Mouse (Mus musculus) forebrain, postnatal 0 days (tissue): ENCODE measurements around the gene Hmga1. TPM values are rescaled to one million over a fixed set of nuclear protein-coding genes. Genes with fewer than 3 reads are reported as not detected.

Source experiments
- ATAC-seq: fragments of 200-750 bp; cut with Nextera tagmentation; 2 replicates; pipeline ENCODE4 v1.8.0; 2017; ENCODE audit warnings: mild to moderate bottlenecking, moderate library complexity
- DNase-seq: peaks from one replicate; pipeline ENCODE4 v3.0.0-alpha.2; 2015
- H3K27ac ChIP-seq: fragments of 300-500 bp; sonication (generic); 2 replicates; pipeline ENCODE4 v1.5.1; 2014; ENCODE audit warnings: low read depth, mild to moderate bottlenecking, antibody characterized with exemption, low read length, moderate library complexity, mixed read lengths
- H3K27me3 ChIP-seq: fragments of 300-500 bp; sonication (generic); 2 replicates; pipeline ENCODE4 v1.6.1; 2014; ENCODE audit warnings: mild to moderate bottlenecking, low read length, mixed read lengths; ENCODE audit not compliant: insufficient read depth
- H3K36me3 ChIP-seq: fragments of 300-500 bp; sonication (generic); 2 replicates; pipeline ENCODE4 v1.6.1; 2014; ENCODE audit warnings: mild to moderate bottlenecking, moderate library complexity; ENCODE audit not compliant: insufficient read depth
- H3K4me1 ChIP-seq: fragments of 300-500 bp; sonication (generic); 2 replicates; pipeline ENCODE4 v1.6.1; 2014; ENCODE audit warnings: antibody characterized with exemption; ENCODE audit not compliant: insufficient read depth
- H3K4me2 ChIP-seq: fragments of 300-500 bp; sonication (generic); 2 replicates; pipeline ENCODE4 v1.6.1; 2014; ENCODE audit warnings: low read depth, mild to moderate bottlenecking, moderate library complexity
- H3K4me3 ChIP-seq: fragments of 300-500 bp; sonication (generic); 2 replicates; pipeline ENCODE4 v1.5.1; 2014; ENCODE audit warnings: low read depth, low read length, mixed read lengths
- H3K9ac ChIP-seq: fragments of 300-500 bp; sonication (generic); 2 replicates; pipeline ENCODE4 v1.6.1; 2014; ENCODE audit warnings: mild to moderate bottlenecking
- H3K9me3 ChIP-seq: fragments of 300-500 bp; sonication (generic); 2 replicates; pipeline ENCODE4 v1.6.1; 2016; ENCODE audit warnings: low read length
- CTCF ChIP-seq: sonication (generic); IDR thresholded peaks from 2 replicates; pipeline ENCODE4 v1.5.1; 2016; ENCODE audit warnings: antibody characterized with exemption, control low read depth, low read depth
- WGBS: fragments of 180-500 bp; shearing (Covaris S2); extraction: QIAGEN DNeasy Blood & Tissue Kit; methylation state at CpG from one replicate; pipeline ENCODE4 v1.1.7; 2014; 5-methylcytosine and 5-hydroxymethylcytosine counted together
- polyA plus RNA-seq: library from polyadenylated mRNA; unstranded; fragments of >200 nt; fragmentation: Nextera tagmentation; extraction: Ambion mirVana; gene quantifications from 2 replicates; pipeline ENCODE4 v1.2.1, GENCODE M21; 2015
- total RNA-seq: library from RNA; depleted of rRNA; stranded (reverse); fragments of >200 nt; gene quantifications from 2 replicates; pipeline ENCODE4 v1.2.3, GENCODE M21; 2014; rRNA removed

Hmga1 gene
- total and polyA plus RNA-seq, 2 experiments from 2014 or later, result 99.1 to 122 TPM

DNA sequence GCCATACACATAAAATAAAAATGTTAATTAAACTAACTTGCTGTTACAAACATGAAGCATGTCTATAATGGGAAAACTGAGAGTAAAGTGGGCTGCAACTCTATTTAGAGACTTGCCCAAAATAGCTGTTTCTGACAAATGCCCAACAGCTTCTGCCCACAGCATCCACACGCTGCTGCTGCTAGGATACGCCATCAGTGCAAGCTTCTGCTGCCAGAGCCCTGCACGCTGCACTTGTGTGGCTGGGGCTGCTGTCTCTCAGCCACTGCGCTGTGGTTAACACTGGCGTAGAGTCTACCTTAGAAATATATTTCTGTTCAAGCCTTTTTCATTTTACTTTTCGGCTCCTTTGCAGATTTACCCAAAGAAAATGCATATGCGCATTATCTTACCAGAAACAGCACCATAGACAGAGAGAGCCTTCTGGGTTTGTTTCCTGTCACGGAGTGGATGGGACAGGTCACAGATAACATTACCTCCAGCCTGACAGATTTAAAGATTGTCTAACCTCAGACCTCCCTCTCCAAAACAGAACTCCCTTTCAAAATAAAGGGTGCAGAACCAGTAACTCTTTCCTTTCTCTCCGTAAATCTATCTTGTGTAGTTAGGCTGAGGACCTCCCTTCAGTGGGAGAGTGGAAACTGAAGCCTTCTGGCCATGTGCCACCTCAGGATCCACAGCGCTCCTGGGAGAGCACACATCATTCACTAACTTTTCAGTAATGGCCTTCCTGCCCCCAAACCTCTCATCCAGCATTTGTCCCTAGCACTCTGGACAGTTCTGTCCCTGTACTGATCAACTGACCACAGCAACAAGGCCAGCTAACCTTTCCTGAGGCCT is 54.6 kb downstream of the Hmga1 start:
- 53% methylated on average over 10 of the region's 10 CpGs for WGBS
- Histone ChIP-seq H3K27ac (peak overlapping the region; percentile 50), H3K36me3 (peaks cover 6% of the 10 kb centered on the region), H3K4me1 (peaks cover 20% of the 10 kb centered on the region), H3K4me3 (no peak overlapping the region), H3K27me3 (no peaks in the 10 kb centered on the region), H3K4me2 (peak overlapping the region; percentile 6; the same call in 1 of the 2 replicates), H3K9ac (no peak overlapping the region), H3K9me3 (no peaks in the 10 kb centered on the region)
- TF ChIP-seq CTCF, result no peak
- DNase-seq (peak; percentile 71), ATAC-seq (peak; percentile 82)

DNA sequence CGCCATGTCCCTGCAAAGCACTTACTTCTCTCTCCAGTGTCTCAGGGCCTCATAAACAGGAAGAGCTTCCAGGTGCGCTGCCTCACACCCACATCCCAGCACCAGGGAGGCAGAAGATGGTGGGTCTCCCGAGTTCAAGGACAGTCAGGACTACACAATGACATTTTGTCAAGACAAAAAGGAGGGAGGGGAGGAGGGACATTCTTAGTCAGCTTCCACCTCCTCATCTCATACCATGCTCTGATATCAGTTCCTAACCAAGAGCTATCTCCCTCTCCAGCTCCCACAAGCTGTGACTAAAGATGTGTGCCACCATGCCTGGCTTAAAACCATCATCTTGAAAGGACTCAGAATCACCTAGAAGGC is 55.2 kb downstream of the Hmga1 start:
- ATAC-seq, result no peak
- H3K4me1 ChIP-seq, result peaks cover 20% of the 10 kb centered on the region
- no peaks in the 10 kb centered on the region for H3K9me3 ChIP-seq
- peaks cover 6% of the 10 kb centered on the region for H3K36me3 ChIP-seq
- H3K4me2 ChIP-seq, result no peak overlapping the region
- peak overlapping the region; percentile 16; the same call in 1 of the 2 replicates for H3K27ac ChIP-seq
- no peak overlapping the region for H3K9ac ChIP-seq
- DNase-seq, result no peak
- TF ChIP-seq CTCF, result no peak
- H3K27me3 ChIP-seq, result no peaks in the 10 kb centered on the region
- WGBS, result 62% methylated on average over 3 of the region's 3 CpGs
- H3K4me3 ChIP-seq, result no peak overlapping the region

DNA sequence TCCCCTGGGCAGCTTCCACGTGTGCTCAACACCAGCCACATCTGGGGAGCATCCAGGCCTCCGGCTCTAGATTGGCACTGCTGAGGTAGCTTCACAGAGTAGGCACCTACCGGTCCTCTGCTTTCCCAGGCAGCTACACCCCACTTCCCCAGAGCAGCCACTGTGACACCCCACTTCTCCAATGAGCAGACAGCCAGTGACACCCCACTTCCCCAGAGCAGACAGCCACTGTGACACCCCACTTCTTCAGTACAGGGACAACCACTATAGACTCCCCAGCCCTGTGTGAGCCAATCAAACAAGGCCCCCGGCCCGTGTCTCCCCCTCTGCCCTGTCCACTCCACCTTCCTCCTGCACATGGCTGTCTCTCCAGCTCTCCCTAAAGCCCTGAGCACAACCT is 55.7 kb downstream of the Hmga1 start:
- TF ChIP-seq CTCF, result no peak
- H3K4me3 ChIP-seq, result no peak overlapping the region
- H3K27me3 ChIP-seq, result no peaks in the 10 kb centered on the region
- H3K4me2 ChIP-seq, result no peak overlapping the region
- DNase-seq, result no peak
- peaks cover 10% of the 10 kb centered on the region for H3K36me3 ChIP-seq
- no peaks in the 10 kb centered on the region for H3K9me3 ChIP-seq
- H3K4me1 ChIP-seq, result peaks cover 20% of the 10 kb centered on the region
- H3K9ac ChIP-seq, result no peak overlapping the region
- no peak for ATAC-seq
- no peak overlapping the region for H3K27ac ChIP-seq
- WGBS, result 84% methylated on average over 5 of the region's 5 CpGs

DNA sequence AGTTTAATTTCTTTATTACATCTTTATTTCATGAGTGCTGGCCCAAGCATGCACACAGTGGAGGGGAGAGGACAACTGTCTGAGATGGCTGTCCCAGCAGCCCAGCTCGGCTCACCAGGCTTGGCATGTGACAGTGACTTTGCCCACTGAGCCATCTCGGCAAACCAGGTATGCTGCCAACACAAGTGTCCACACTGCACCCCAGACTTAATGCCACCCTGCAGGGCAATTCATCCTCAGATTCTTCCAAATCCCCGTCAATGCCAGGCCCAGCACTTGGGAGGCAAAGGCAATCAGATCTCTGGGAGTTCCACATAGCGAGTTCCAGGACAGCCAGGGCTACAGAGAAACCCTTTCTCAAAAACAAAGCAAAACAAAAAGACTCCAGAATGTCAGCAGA is 56.7 kb downstream of the Hmga1 start:
- H3K9ac ChIP-seq, result no peak overlapping the region
- peaks cover 20% of the 10 kb centered on the region for H3K4me1 ChIP-seq
- no peak for ATAC-seq
- TF ChIP-seq CTCF, result no peak
- H3K27me3 ChIP-seq, result no peaks in the 10 kb centered on the region
- H3K27ac ChIP-seq, result no peak overlapping the region
- 57% methylated on average over 4 of the region's 4 CpGs for WGBS
- H3K9me3 ChIP-seq, result no peaks in the 10 kb centered on the region
- peaks cover 10% of the 10 kb centered on the region for H3K36me3 ChIP-seq
- no peak overlapping the region for H3K4me2 ChIP-seq
- no peak for DNase-seq
- H3K4me3 ChIP-seq, result no peak overlapping the region

Other genes starting within 250 kb of the Hmga1 start
- gene Grm4, start 35.1 kb upstream of the Hmga1 start, total RNA-seq, result 13.1 and 14.5 TPM in 2 replicates
- 3.2 and 5.5 TPM in 2 replicates for gene Grm4, start 35.1 kb upstream of the Hmga1 start, polyA plus RNA-seq
- gene AI413582, start 9.3 kb downstream of the Hmga1 start, total RNA-seq, result 35.0 and 70.3 TPM in 2 replicates
- gene AI413582, start 9.3 kb downstream of the Hmga1 start, polyA plus RNA-seq, result 85.2 and 92.8 TPM in 2 replicates
- 324 and 329 TPM in 2 replicates for gene Nudt3, start 67.0 kb downstream of the Hmga1 start, total RNA-seq
- 249 TPM in 2 replicates for gene Nudt3, start 67.0 kb downstream of the Hmga1 start, polyA plus RNA-seq
- gene RPS10-NUDT3, start 78.7 kb downstream of the Hmga1 start, total RNA-seq, result not detected in 2 replicates
- gene RPS10-NUDT3, start 78.7 kb downstream of the Hmga1 start, polyA plus RNA-seq, result not detected in 2 replicates
- gene Rps10, start 80.2 kb downstream of the Hmga1 start, total RNA-seq, result 1,348 and 1,517 TPM in 2 replicates
- gene Rps10, start 80.2 kb downstream of the Hmga1 start, polyA plus RNA-seq, result 502 and 620 TPM in 2 replicates
- 29.3 and 38.7 TPM in 2 replicates for gene Pacsin1, start 99.0 kb downstream of the Hmga1 start, total RNA-seq
- 42.5 and 62.5 TPM in 2 replicates for gene Pacsin1, start 99.0 kb downstream of the Hmga1 start, polyA plus RNA-seq
- 2.3 and 3.5 TPM in 2 replicates for gene Spdef, start 172.5 kb downstream of the Hmga1 start, total RNA-seq
- gene Spdef, start 172.5 kb downstream of the Hmga1 start, polyA plus RNA-seq, result 1.5 and 2.3 TPM in 2 replicates